Mouse (Mus musculus): ENCODE results near the gene Hoxa13. TPM values are rescaled to one million over a fixed set of nuclear protein-coding genes. Genes with fewer than 3 reads are reported as not detected.
A peak's percentile ranks its signal among the peaks of the same experiment; 100 is the strongest.

Gene Hoxa13
- total RNA-seq, 2 experiments from 2014 or later = not detected

GRCm38 (mm10) chr6:52253511-52254500 lies 6.9 kb downstream of the Hoxa13 start:
- no peak for DNase-seq

DNA sequence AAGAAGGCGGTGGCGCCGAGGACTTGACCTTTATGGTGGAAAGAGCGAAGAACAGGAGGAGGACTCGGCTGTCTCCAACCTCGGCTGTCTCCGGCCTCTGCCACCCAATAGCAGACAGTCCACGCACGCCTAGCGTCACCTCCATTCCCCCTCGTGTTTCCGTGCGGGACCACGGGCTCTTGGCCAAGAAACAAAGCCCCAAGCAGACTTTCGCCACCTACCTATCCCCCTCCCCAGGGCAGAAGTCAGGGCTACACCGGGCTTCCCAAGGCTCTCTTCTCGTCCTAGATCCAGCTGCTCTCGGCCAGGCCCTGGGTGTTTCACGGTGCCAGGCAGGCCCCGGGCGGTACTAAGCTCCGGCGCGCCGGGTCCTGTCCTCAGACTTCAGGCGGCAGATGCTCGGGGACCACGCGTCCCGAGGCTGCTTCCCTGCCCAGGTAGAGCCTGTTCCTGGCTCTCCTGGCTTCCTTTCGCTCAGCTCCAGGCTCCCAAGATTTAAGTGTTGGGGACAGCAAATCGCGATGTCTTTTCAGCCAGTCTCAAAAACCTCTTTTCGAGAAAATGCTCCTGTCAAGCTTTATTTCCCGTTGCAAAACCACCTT lies 7.8 kb downstream of the Hoxa13 start:
- no peak for DNase-seq
- intact Hi-C loops (cut with DNase I) = no loop called here

More at GRCm38 (mm10) chr6:52253511-52254500, 6.9 kb downstream of the Hoxa13 start:
- intact Hi-C loops (cut with DNase I) = no loop called here

DNA sequence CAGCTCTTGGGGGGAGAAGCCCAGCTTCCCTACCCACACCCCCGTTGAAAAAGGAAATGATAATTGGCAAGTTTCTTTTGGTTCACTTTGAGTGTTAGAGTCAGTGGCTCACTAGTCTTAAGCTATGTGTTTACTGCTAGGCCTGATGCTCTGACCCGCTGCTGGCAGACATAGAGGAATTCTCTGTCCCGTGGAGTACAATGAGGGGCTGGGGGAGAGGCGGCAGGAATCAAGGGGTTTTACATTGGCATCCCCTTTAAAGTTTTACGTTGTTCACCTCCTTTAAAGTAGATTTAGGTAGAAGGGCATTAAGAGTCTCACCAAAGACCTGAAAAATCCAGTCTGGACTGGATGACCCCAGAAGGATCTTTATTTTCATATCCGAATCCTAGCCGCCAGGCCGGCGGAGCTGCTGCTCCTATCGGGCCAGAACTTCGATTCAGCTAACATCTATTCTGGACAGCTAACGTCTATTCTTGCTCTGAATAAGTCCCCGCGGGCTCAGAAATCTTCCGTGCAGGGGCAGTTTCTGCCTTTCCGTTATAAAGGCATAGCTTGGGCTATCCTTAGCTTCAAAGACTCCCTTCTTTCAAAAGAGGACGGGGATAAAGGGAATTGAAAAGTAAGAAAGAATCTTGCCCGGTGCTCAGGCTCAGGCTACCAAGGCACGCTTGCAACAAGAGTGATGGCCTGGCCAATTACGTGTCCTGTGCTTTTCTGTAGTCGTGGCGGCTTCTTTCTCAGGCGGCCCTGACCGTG lies 8.5 kb downstream of the Hoxa13 start:
- DNase-seq = no peak
- intact Hi-C loops (cut with DNase I) = no loop called here

DNA sequence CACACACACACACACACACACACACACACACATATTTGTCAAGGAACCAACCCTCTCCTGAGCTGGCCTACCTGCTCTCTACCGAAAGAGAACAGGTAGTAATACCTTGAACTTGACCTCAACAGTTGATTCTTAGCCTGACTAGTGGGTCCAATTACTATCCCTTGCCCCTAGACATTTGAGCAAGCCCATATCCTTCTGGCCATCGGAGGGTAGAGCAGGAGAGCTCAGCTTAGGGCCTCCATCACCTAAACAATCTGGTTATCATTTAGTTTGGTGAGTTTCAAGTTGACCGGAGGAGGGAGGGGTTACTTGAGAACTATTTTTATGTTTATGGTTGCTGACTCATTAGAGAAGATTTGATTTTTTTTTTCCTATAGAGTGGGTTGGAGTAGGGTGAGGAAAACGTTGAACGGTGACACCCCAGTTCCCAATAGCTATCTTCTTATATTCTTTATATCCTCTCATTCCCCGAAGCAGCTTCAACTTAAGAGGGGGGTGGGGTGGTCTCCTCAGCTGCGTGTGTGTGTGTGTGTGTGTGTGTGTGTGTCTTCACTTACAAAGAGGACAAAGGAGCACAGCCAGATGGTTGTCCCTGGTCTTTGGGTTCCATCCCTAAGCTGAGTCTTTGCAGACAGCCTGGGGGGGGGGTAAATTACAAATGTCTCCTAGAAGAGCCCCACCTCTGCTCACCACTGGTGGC lies 9.4 kb downstream of the Hoxa13 start:
- intact Hi-C loops (cut with DNase I) = no loop called here

DNA sequence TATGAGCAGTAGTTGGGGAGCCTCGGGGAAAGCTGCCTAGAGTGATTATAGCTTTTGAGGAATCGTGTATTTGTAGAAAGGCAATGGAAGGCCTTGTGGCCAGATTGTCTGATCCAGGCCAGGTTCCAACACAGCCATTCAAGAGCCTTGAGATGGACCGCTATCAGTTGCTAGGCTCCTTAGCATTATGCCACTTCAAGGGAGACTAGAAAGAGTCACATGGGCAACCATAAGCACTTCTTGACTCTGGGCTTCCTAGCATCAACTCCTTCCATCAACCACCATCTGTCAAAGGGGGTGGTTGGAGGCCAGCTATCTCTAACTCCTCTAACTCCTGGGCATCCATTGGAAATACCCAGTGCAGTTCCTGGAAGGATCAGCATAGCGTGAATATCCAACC lies 10.9 kb downstream of the Hoxa13 start:
- intact Hi-C loops (cut with DNase I) = no loop called here
- DNase-seq = no peak

More for the DNA sequence above, 9.4 kb downstream of the Hoxa13 start:
- no peak for DNase-seq

- DNase-seq = no peak
- intact Hi-C loops (cut with DNase I) = no loop called here
Observed at GRCm38 (mm10) chr6:52249415-52249738, 11.3 kb downstream of the Hoxa13 start.

GRCm38 (mm10) chr6:52248638-52249414 lies 11.9 kb downstream of the Hoxa13 start:
- DNase-seq = no peak
- intact Hi-C loops (cut with DNase I) = no loop called here

- DNase-seq = no peak
- intact Hi-C loops (cut with DNase I) = no loop called here
Observed at GRCm38 (mm10) chr6:52247766-52248637, 12.7 kb downstream of the Hoxa13 start.

- DNase-seq = no peak
- intact Hi-C loops (cut with DNase I) = no loop called here
Observed at GRCm38 (mm10) chr6:52246916-52247315, 13.8 kb downstream of the Hoxa13 start.

GRCm38 (mm10) chr6:52246403-52246803 lies 14.3 kb downstream of the Hoxa13 start:
- intact Hi-C loops (cut with DNase I) = no loop called here

DNA sequence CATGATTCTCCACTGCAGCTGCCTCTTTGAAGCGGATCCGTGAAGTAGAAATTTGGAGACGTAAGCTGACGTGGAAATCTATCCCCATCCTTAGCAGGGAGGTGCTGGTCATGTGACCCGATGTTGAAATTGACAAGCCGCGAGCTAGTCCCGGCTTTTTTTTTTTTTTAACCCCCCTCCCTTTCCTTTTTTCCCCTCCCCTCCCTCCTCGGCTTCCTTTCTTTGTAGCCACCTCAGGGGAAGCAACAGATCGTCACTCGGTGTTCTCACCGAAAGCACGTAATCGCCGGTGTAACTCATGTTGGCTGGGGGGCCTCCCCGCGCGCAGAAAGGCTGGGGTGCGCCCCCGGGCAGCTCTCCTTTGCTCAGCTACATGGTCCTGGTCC lies 14.9 kb downstream of the Hoxa13 start, which contains the start of gene Hoxa11:
Gene Hoxa11 (minus strand): TSS at position 54 of the 386 bp plus-strand sequence.
- intact Hi-C loops (cut with DNase I) = no loop called here
- DNase-seq = no peak

More at GRCm38 (mm10) chr6:52246403-52246803, 14.3 kb downstream of the Hoxa13 start:
- DNase-seq = no peak

GRCm38 (mm10) chr6:52245040-52245756 lies 15.5 kb downstream of the Hoxa13 start:
- intact Hi-C loops (cut with DNase I) = no loop called here
- no peak for DNase-seq

DNA sequence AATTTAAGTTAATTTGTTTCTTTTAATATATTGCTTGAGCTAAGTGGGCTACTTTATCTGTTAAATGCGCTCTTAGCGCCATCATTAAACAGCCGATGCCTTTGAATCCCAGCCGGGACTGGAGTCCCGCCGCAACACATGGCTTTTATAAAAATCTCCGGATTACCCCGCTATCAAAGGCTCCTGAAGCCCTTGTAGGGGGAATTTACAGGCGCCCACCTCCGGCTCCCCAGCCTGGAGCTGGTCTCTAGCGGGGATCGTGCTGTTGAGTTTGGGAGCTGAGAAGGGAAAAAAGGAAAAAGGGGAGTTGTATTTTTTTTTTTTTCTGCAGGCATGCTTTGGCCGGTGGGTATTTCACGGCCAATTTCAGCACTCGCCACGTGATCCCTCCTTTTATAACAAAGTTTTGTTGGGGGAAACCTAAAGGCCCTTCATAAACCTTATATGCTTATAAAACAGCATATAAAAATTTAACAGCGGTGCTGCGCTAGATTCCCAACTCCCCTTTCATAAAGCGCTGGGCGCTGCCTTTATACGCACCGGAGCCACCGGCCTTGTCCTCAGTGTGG lies 16.1 kb downstream of the Hoxa13 start:
- no peak for DNase-seq
- intact Hi-C loops (cut with DNase I) = no loop called here

- no peak for DNase-seq
- intact Hi-C loops (cut with DNase I) = no loop called here
Observed at GRCm38 (mm10) chr6:52243681-52244121, 17.0 kb downstream of the Hoxa13 start.

- peak in 1 of 2 experiments; percentile 0 for DNase-seq
- intact Hi-C loops (cut with DNase I) = no loop called here
Observed at GRCm38 (mm10) chr6:52242801-52243332, 17.8 kb downstream of the Hoxa13 start.

DNA sequence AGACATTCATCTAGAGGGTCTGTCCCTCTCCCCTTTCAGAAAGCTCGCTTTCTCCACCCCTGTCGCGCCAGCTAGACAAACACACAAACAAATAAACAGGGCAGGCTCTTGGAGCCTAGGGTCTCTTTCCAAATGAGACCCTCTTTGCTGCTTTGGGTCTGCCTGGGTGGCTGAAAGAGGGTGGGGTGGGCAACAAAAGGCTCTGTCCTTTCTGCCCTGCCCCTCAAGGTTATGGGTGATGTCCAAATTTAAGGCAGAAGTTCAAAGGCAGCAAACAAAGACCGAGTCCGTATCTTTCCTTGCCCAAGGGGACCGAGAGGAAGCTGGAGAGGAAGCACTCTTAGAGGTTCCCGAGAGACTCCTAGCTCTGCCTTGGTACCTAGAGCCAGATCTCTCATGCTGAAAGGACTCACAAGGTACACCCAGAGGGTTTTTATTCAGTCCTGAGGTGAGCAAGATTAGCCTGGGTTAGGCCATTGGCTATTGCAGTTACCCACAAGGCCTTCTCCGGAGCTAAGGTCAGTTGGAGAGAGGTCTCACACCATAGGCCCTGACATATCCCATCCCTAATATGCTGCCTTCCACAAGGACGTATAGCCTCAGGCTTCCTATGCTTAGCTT lies 19.6 kb downstream of the Hoxa13 start:
- intact Hi-C loops (cut with DNase I) = no loop called here
- no peak for DNase-seq
